Mouse (Mus musculus) embryonic facial prominence, embryonic 15.5 days (tissue): ENCODE measurements around the gene Rnf103. TPM values are rescaled to one million over a fixed set of nuclear protein-coding genes. Genes with fewer than 3 reads are reported as not detected.

ENCODE experiments used
- ATAC-seq: fragments of 200-750 bp; cut with Nextera tagmentation; 2 replicates; pipeline ENCODE4 v1.8.0; 2017; ENCODE audit warnings: low read depth, moderate TSS enrichment; ENCODE audit not compliant: insufficient number of reproducible peaks, low FRiP score, low TSS enrichment
- H3K27ac ChIP-seq: fragments of 300-500 bp; sonication (generic); replicated peaks from 2 replicates; pipeline ENCODE4 v1.5.1; 2015; ENCODE audit warnings: mild to moderate bottlenecking, inconsistent platforms
- H3K27me3 ChIP-seq: fragments of 300-500 bp; sonication (generic); 2 replicates; pipeline ENCODE4 v1.6.1; 2015; ENCODE audit warnings: inconsistent platforms
- H3K36me3 ChIP-seq: fragments of 300-500 bp; sonication (generic); 2 replicates; pipeline ENCODE4 v1.6.1; 2015; ENCODE audit warnings: mild to moderate bottlenecking, inconsistent platforms
- H3K4me1 ChIP-seq: fragments of 300-500 bp; sonication (generic); 2 replicates; pipeline ENCODE4 v1.6.1; 2015; ENCODE audit warnings: inconsistent platforms
- H3K4me2 ChIP-seq: fragments of 300-500 bp; sonication (generic); replicated peaks from 2 replicates; pipeline ENCODE4 v1.6.1; 2015; ENCODE audit warnings: mild to moderate bottlenecking, inconsistent platforms
- H3K4me3 ChIP-seq: fragments of 300-500 bp; sonication (generic); replicated peaks from 2 replicates; pipeline ENCODE4 v1.5.1; 2015; ENCODE audit warnings: mild to moderate bottlenecking, inconsistent platforms
- H3K9ac ChIP-seq: fragments of 300-500 bp; sonication (generic); 2 replicates; pipeline ENCODE4 v1.6.1; 2015; ENCODE audit warnings: inconsistent platforms
- H3K9me3 ChIP-seq: fragments of 300-500 bp; sonication (generic); replicated peaks from 2 replicates; pipeline ENCODE4 v1.6.1; 2016; ENCODE audit warnings: inconsistent platforms
- WGBS: fragments of 180-500 bp; shearing (Covaris S2); methylation state at CpG from one replicate; pipeline ENCODE4 v1.1.7; 2015; 5-methylcytosine and 5-hydroxymethylcytosine counted together
- polyA plus RNA-seq: library from polyadenylated mRNA; unstranded; fragments of >200 nt; fragmentation: Nextera tagmentation; extraction: Ambion mirVana; gene quantifications from 2 replicates; pipeline ENCODE4 v1.2.1, GENCODE M21; 2015

The Rnf103 gene
- polyA plus RNA-seq, 1 experiment from 2014 or later = 18.2 TPM

GRCm38 (mm10) chr6:71492756-71493674, 679 bp upstream of the Rnf103 start:
- Histone ChIP-seq H3K27ac (peak overlapping the region; percentile 98), H3K9me3 (no peaks in the 10 kb centered on the region), H3K9ac (peak overlapping the region; percentile 94; the same call in 1 of the 2 replicates), H3K36me3 (no peaks in the 10 kb centered on the region), H3K4me3 (peak overlapping the region; percentile 87), H3K4me1 (peaks cover 15% of the 10 kb centered on the region; the same call in 1 of the 2 replicates), H3K4me2 (peak overlapping the region; percentile 64), H3K27me3 (no peaks in the 10 kb centered on the region)
- ATAC-seq = peak; percentile 20; the same call in 1 of the 2 replicates
- 16% methylated on average over 21 of the region's 22 CpGs for WGBS

- H3K9me3 ChIP-seq = no peaks in the 10 kb centered on the region
- H3K27me3 ChIP-seq = no peaks in the 10 kb centered on the region
- peak; percentile 34 for ATAC-seq
- peak overlapping the region; percentile 87 for H3K4me3 ChIP-seq
- peak overlapping the region; percentile 98 for H3K27ac ChIP-seq
- H3K36me3 ChIP-seq = no peaks in the 10 kb centered on the region
- H3K9ac ChIP-seq = peak overlapping the region; percentile 94
- under 1% methylated on average over 46 of the region's 46 CpGs for WGBS
- peaks cover 15% of the 10 kb centered on the region; the same call in 1 of the 2 replicates for H3K4me1 ChIP-seq
- peak overlapping the region; percentile 64 for H3K4me2 ChIP-seq
These were observed 787 bp downstream of the Rnf103 start for GRCm38 (mm10) chr6:71494341-71495020.

GRCm38 (mm10) chr6:71500575-71500974, 6.9 kb downstream of the Rnf103 start:
- no peaks in the 10 kb centered on the region for H3K9me3 ChIP-seq
- peaks cover 4% of the 10 kb centered on the region for H3K36me3 ChIP-seq
- no peak overlapping the region for H3K4me3 ChIP-seq
- no peak overlapping the region for H3K9ac ChIP-seq
- ATAC-seq = no peak
- H3K4me1 ChIP-seq = 0 out of 2 replicates have a peak, but pooled peaks cover 7% of the 10 kb centered on the region
- WGBS = 75% methylated on average over 3 of the region's 3 CpGs
- no peaks in the 10 kb centered on the region for H3K27me3 ChIP-seq
- H3K27ac ChIP-seq = no peak overlapping the region
- no peak overlapping the region for H3K4me2 ChIP-seq

DNA sequence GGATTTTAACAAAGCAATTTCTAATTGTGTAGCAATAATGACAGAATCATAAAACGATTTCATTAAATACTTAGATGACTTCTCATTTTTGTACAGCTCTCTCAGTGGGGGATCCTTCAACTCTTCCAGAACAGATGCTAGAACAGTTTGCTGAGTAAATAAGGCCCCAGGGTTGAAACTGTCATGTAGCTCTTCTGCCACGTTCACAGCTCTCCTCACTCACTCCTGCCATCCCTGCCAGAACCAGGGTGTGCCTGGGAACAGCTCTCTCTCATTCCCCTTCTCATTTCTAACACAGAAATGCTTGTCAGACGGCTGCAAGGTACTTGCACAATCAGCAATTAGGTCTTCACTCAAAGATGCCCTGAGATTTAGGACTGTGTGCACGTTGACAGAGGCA, 9.3 kb downstream of the Rnf103 start:
- peaks cover 11% of the 10 kb centered on the region for H3K36me3 ChIP-seq
- no peaks in the 10 kb centered on the region for H3K27me3 ChIP-seq
- H3K4me3 ChIP-seq = no peak overlapping the region
- WGBS = 55% methylated on average over 4 of the region's 4 CpGs
- no peak for ATAC-seq
- no peak overlapping the region for H3K27ac ChIP-seq
- H3K4me2 ChIP-seq = no peak overlapping the region
- no peak overlapping the region for H3K9ac ChIP-seq
- H3K4me1 ChIP-seq = no peaks in the 10 kb centered on the region
- H3K9me3 ChIP-seq = no peaks in the 10 kb centered on the region

DNA sequence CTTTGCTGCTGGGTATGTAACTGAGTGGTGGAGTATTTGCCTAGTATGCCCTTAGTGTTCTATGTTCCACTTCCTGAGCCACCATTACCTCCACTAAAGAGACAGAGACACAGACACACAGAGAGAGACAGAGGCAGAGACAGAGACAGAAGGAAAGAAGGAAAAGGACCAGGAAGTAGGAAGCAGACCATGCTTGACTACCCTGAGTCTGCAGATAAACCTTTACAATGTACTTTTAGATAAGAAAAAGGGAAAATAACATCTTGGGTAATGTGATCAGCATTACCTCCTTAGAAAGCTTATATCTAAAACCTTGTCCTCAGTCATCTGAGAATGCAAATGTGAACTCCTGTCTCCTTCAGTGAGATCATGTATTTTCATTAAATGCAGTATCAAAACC, 10.0 kb downstream of the Rnf103 start:
- Histone ChIP-seq H3K27ac (no peak overlapping the region), H3K9me3 (no peaks in the 10 kb centered on the region), H3K4me2 (no peak overlapping the region), H3K4me1 (no peaks in the 10 kb centered on the region), H3K9ac (no peak overlapping the region), H3K36me3 (peaks cover 15% of the 10 kb centered on the region), H3K27me3 (no peaks in the 10 kb centered on the region), H3K4me3 (no peak overlapping the region)
- ATAC-seq = no peak

- H3K9me3 ChIP-seq = no peaks in the 10 kb centered on the region
- H3K27ac ChIP-seq = no peak overlapping the region
- no peak for ATAC-seq
- no peak overlapping the region for H3K4me3 ChIP-seq
- peaks cover 18% of the 10 kb centered on the region for H3K36me3 ChIP-seq
- H3K4me2 ChIP-seq = no peak overlapping the region
- H3K4me1 ChIP-seq = no peaks in the 10 kb centered on the region
- WGBS = 66% methylated on average over 4 of the region's 4 CpGs
- H3K9ac ChIP-seq = no peak overlapping the region
- H3K27me3 ChIP-seq = no peaks in the 10 kb centered on the region
These were observed 10.4 kb downstream of the Rnf103 start for GRCm38 (mm10) chr6:71504091-71504490.

GRCm38 (mm10) chr6:71505671-71506070, 12.0 kb downstream of the Rnf103 start:
- ATAC-seq = no peak
- H3K27ac ChIP-seq = no peak overlapping the region
- H3K4me1 ChIP-seq = no peaks in the 10 kb centered on the region
- no peaks in the 10 kb centered on the region for H3K9me3 ChIP-seq
- no peak overlapping the region for H3K9ac ChIP-seq
- 85% methylated on average over 2 of the region's 2 CpGs for WGBS
- peaks cover 28% of the 10 kb centered on the region for H3K36me3 ChIP-seq
- H3K4me2 ChIP-seq = no peak overlapping the region
- no peaks in the 10 kb centered on the region for H3K27me3 ChIP-seq
- H3K4me3 ChIP-seq = no peak overlapping the region

DNA sequence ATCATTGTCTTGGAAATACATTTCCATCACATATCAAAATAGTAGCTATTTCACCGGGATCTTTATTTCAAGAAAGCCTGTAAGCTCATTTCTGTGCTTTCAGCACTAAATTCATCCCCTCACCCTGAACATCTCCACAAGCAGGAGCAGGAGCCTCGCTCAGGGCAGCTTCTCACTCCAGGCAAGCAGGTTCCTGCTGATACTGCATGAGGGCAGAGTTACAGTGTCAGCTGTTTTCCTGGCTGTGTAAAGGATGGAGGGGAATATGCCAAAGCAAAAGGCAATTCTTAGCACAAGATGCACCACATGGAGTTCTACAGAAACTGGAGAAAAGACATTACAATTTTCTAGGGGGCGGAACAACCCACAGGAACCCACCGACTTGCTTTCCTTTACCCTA, 25.8 kb downstream of the Rnf103 start:
- Histone ChIP-seq H3K9me3 (no peaks in the 10 kb centered on the region), H3K27me3 (no peaks in the 10 kb centered on the region), H3K9ac (no peak overlapping the region), H3K4me1 (no peaks in the 10 kb centered on the region), H3K36me3 (no peaks in the 10 kb centered on the region), H3K4me2 (no peak overlapping the region), H3K4me3 (no peak overlapping the region), H3K27ac (no peak overlapping the region)
- ATAC-seq = no peak
- WGBS = 91% methylated on average over 4 of the region's 4 CpGs

GRCm38 (mm10) chr6:71525556-71525955, 31.9 kb downstream of the Rnf103 start:
- H3K9me3 ChIP-seq = no peaks in the 10 kb centered on the region
- no peaks in the 10 kb centered on the region for H3K4me1 ChIP-seq
- H3K4me3 ChIP-seq = no peak overlapping the region
- H3K4me2 ChIP-seq = no peak overlapping the region
- no peak overlapping the region for H3K9ac ChIP-seq
- no peak overlapping the region for H3K27ac ChIP-seq
- no peak for ATAC-seq
- H3K36me3 ChIP-seq = no peaks in the 10 kb centered on the region
- H3K27me3 ChIP-seq = no peaks in the 10 kb centered on the region
- WGBS = 49% methylated on average over 3 of the region's 3 CpGs

DNA sequence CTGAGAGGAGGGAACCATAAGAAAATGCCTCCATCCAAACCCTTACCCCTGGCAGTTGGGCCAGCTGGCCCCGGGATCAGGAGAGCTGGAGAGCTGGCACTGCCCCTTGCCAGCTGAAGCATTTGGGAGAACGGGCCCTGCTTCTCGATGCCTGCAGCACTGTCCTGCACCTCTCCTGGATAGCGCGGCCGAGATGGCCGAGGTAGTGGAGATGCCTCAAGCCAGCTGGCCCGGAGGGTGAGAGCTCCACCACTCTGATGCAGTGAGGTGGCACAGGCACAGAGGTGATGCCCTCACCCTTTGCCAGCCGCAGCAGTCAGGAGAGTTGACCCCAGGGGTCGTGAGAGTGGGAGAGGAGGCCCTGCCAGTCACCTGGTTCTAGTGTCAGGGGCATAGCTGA, 33.4 kb downstream of the Rnf103 start:
- ATAC-seq = no peak
- no peak overlapping the region for H3K9ac ChIP-seq
- 87% methylated on average over 10 of the region's 10 CpGs for WGBS
- H3K4me3 ChIP-seq = no peak overlapping the region
- H3K36me3 ChIP-seq = no peaks in the 10 kb centered on the region
- H3K9me3 ChIP-seq = no peaks in the 10 kb centered on the region
- no peak overlapping the region for H3K4me2 ChIP-seq
- H3K27me3 ChIP-seq = no peaks in the 10 kb centered on the region
- H3K27ac ChIP-seq = no peak overlapping the region
- no peaks in the 10 kb centered on the region for H3K4me1 ChIP-seq

- Histone ChIP-seq H3K4me2 (no peak overlapping the region), H3K4me1 (no peaks in the 10 kb centered on the region), H3K27me3 (no peaks in the 10 kb centered on the region), H3K9ac (no peak overlapping the region), H3K9me3 (no peaks in the 10 kb centered on the region), H3K4me3 (no peak overlapping the region), H3K27ac (no peak overlapping the region), H3K36me3 (no peaks in the 10 kb centered on the region)
- ATAC-seq = 0 out of 2 replicates have a peak, but pooled peaks have one; percentile 39
- 89% methylated on average over 9 of the region's 9 CpGs for WGBS
These were observed 34.1 kb downstream of the Rnf103 start for GRCm38 (mm10) chr6:71527826-71528225.
